Mouse (Mus musculus) adrenal gland, adult 18-20 months (tissue): ENCODE results near the gene Hdac8. TPM values are rescaled to one million over a fixed set of nuclear protein-coding genes. Genes with fewer than 3 reads are reported as not detected.

Source experiments
- microRNA-seq, 2 experiments: library from miRNA; unstranded; fragments of <30 nt; microRNA quantifications; one replicate each; pipeline ENCODE4 v1.2.0; 2021; ENCODE audit warnings: borderline number of aligned reads in 2 of 2
- total RNA-seq, 2 experiments: library from RNA; stranded (reverse); gene quantifications; 1 replicate in 1 of 2; 2 replicates in 1 of 2; pipeline ENCODE4 v1.2.3; 2021

Hdac8 gene
- total RNA-seq, 2 experiments from 2014 or later = 7.2 to 8.3 TPM

Small RNA genes lying within 50 kb of the gene (microRNA-seq; reads per million reads assigned to microRNA genes)
- gene Gm26318 = 0 reads per million in 2 experiments

Other genes starting within 250 kb of the Hdac8 start
- gene Phka1, start 138.9 kb upstream of the Hdac8 start, total RNA-seq = 10 to 100 TPM; 13.0 to 15.9 TPM
- 1 to 10 TPM in 1 of 2 experiments, not detected in 1; 5.8 TPM for gene Gm3880, start 181.6 kb upstream of the Hdac8 start, total RNA-seq
- gene Gm9112, start 202.3 kb upstream of the Hdac8 start, total RNA-seq = not detected
- gene Dmrtc1b, start 202.5 kb upstream of the Hdac8 start, total RNA-seq = not detected